Comparison of ENCODE assay signal across 13 mouse cellular contexts in genomic region chr16:41557104-41557503, GRCm38 (mm10).
DNase-seq lines count a peak whose midpoint lies in the region; ATAC-seq lines count a peak whose summit lies in the region.
"Had no signal": no experiment of that assay in that cellular context is flagged by ENCODE, and none has a peak within 500 bp of the region (broad histone marks: within the 10 kb centered on the region; RNA-seq: fewer than 3 reads in every experiment).

No protein-coding gene starts in this region.

- no peak overlapping the region for H3K9ac ChIP-seq in embryonic facial prominence, embryonic 12.5 days
- no peak overlapping the region for H3K9ac ChIP-seq in neural tube, embryonic 15.5 days (replicated peaks)
- H3K9ac ChIP-seq in midbrain, embryonic 11.5 days (ENCODE audit: low read length) = no peak overlapping the region
- H3K9ac ChIP-seq: limb, embryonic 15.5 days; lung, embryonic 15.5 days had no signal

- no peaks in the 10 kb centered on the region for H3K36me3 ChIP-seq in embryonic facial prominence, embryonic 12.5 days
- no peaks in the 10 kb centered on the region for H3K36me3 ChIP-seq in embryonic facial prominence, embryonic 10.5 days (replicated peaks)
- H3K36me3 ChIP-seq in neural tube, embryonic 15.5 days = no peaks in the 10 kb centered on the region
- H3K36me3 ChIP-seq in midbrain, embryonic 11.5 days (ENCODE audit: control insufficient read depth, insufficient read depth, low read length) = no peaks in the 10 kb centered on the region
- H3K36me3 ChIP-seq: limb, embryonic 15.5 days; lung, embryonic 15.5 days had no signal

- no peak overlapping the region for H3K4me2 ChIP-seq in embryonic facial prominence, embryonic 12.5 days (replicated peaks)
- H3K4me2 ChIP-seq in neural tube, embryonic 15.5 days = no peak overlapping the region
- H3K4me2 ChIP-seq in midbrain, embryonic 11.5 days = no peak overlapping the region
- H3K4me2 ChIP-seq: limb, embryonic 15.5 days; lung, embryonic 15.5 days had no signal

- H3K9me3 ChIP-seq in embryonic facial prominence, embryonic 12.5 days = no peaks in the 10 kb centered on the region
- H3K9me3 ChIP-seq in embryonic facial prominence, embryonic 10.5 days = no peaks in the 10 kb centered on the region
- no peaks in the 10 kb centered on the region for H3K9me3 ChIP-seq in neural tube, embryonic 15.5 days (replicated peaks)
- no peaks in the 10 kb centered on the region for H3K9me3 ChIP-seq in midbrain, embryonic 11.5 days (ENCODE audit: control insufficient read depth, low read length)
- H3K9me3 ChIP-seq: limb, embryonic 15.5 days; lung, embryonic 15.5 days had no signal

- 0 out of 2 replicates have a peak, but pooled peaks have one; percentile 3 for ATAC-seq in embryonic facial prominence, embryonic 12.5 days (ENCODE audit: insufficient number of reproducible peaks, insufficient read depth, low FRiP score, low TSS enrichment)
- ATAC-seq in neural tube, embryonic 15.5 days (ENCODE audit: low FRiP score) = no peak
- no peak for ATAC-seq in midbrain, embryonic 11.5 days (ENCODE audit: low FRiP score)
- ATAC-seq: forebrain, embryonic 16.5 days; inflammation-experienced regulatory T-cells, adult 6 months had no signal

- no peak for DNase-seq in embryonic facial prominence, embryonic 10.5 days (ENCODE audit: low spot score)
- DNase-seq in left cerebral cortex, postnatal 4 days = peak; percentile 68
- DNase-seq in left cerebral cortex, postnatal 36 days (ENCODE audit: low spot score in 2 of 2) = no peak
- peak; percentile 78 to 81 for DNase-seq in cerebellum, postnatal 14 days
- no peak for DNase-seq in midbrain, embryonic 11.5 days (ENCODE audit: low spot score, missing footprints)
- DNase-seq in left cerebral cortex, adult 9 months (ENCODE audit: low spot score in 2 of 2) = no peak
- DNase-seq: adrenal gland, postnatal 14 days had no signal

- no peak overlapping the region for H3K27ac ChIP-seq in embryonic facial prominence, embryonic 12.5 days
- no peak overlapping the region for H3K27ac ChIP-seq in embryonic facial prominence, embryonic 10.5 days (replicated peaks)
- peak overlapping the region; percentile 28; the same call in 1 of the 2 replicates for H3K27ac ChIP-seq in neural tube, embryonic 15.5 days (replicated peaks)
- H3K27ac ChIP-seq in midbrain, embryonic 11.5 days (ENCODE audit: low read depth, low read length) = no peak overlapping the region
- H3K27ac ChIP-seq: limb, embryonic 15.5 days; lung, embryonic 15.5 days had no signal

- no peaks in the 10 kb centered on the region for H3K27me3 ChIP-seq in embryonic facial prominence, embryonic 12.5 days
- H3K27me3 ChIP-seq in embryonic facial prominence, embryonic 10.5 days (replicated peaks; ENCODE audit: low read depth, poor library complexity, severe bottlenecking) = no peaks in the 10 kb centered on the region
- H3K27me3 ChIP-seq in neural tube, embryonic 15.5 days (replicated peaks) = no peaks in the 10 kb centered on the region
- H3K27me3 ChIP-seq in midbrain, embryonic 11.5 days (ENCODE audit: control insufficient read depth, insufficient read depth, low read length) = no peaks in the 10 kb centered on the region
- H3K27me3 ChIP-seq: limb, embryonic 15.5 days; lung, embryonic 15.5 days had no signal

- intact Hi-C loops in left cerebral cortex, postnatal 4 days (cut with DNase I) = no loop called here
- intact Hi-C loops in left cerebral cortex, postnatal 36 days (cut with DNase I) = no loop called here

- peaks cover 3% of the 10 kb centered on the region for H3K4me1 ChIP-seq in embryonic facial prominence, embryonic 12.5 days
- peaks cover 4% of the 10 kb centered on the region for H3K4me1 ChIP-seq in embryonic facial prominence, embryonic 10.5 days
- H3K4me1 ChIP-seq in neural tube, embryonic 15.5 days = peaks cover 3% of the 10 kb centered on the region
- peaks cover 1% of the 10 kb centered on the region; the same call in 1 of the 2 replicates for H3K4me1 ChIP-seq in midbrain, embryonic 11.5 days (ENCODE audit: control insufficient read depth, insufficient read depth, low read length)
- H3K4me1 ChIP-seq: lung, embryonic 15.5 days had no signal

- H3K4me3 ChIP-seq in embryonic facial prominence, embryonic 12.5 days = no peak overlapping the region
- H3K4me3 ChIP-seq in embryonic facial prominence, embryonic 10.5 days = no peak overlapping the region
- H3K4me3 ChIP-seq in neural tube, embryonic 15.5 days (replicated peaks) = no peak overlapping the region
- no peak overlapping the region for H3K4me3 ChIP-seq in midbrain, embryonic 11.5 days (ENCODE audit: low read depth, low read length)
- H3K4me3 ChIP-seq: limb, embryonic 15.5 days; lung, embryonic 15.5 days had no signal

Comparison
In these comparisons a context has a peak if more than half of its experiments do, and no peak if none do; other contexts are left out.
1. DNase-seq: peak in left cerebral cortex, postnatal 4 days (single experiment) and cerebellum, postnatal 14 days (2 of 2); none in embryonic facial prominence, embryonic 10.5 days (single experiment), left cerebral cortex, postnatal 36 days (0 of 2), midbrain, embryonic 11.5 days (single experiment) and left cerebral cortex, adult 9 months (0 of 2).